Mouse (Mus musculus) thymus, adult 2 months (tissue): Measurements from ENCODE around the gene Adra1d.

Source experiments
- CTCF ChIP-seq: fragments of 200-500 bp; IDR thresholded peaks from 2 replicates; pipeline ENCODE4 v1.5.1; 2012; ENCODE audit warnings: mild to moderate bottlenecking, control low read depth, low read length, moderate library complexity, borderline replicate concordance; ENCODE audit not compliant: control insufficient read depth, poor library complexity, insufficient read depth; ENCODE audit errors: extremely low read depth
- POLR2A ChIP-seq: fragments of 200-500 bp; IDR thresholded peaks from 2 replicates; pipeline ENCODE4 v1.6.1; 2012; ENCODE audit warnings: mild to moderate bottlenecking, low read length, control low read depth, moderate library complexity; ENCODE audit not compliant: control insufficient read depth, poor library complexity, insufficient read depth; ENCODE audit errors: extremely low read depth

GRCm38 (mm10) chr2:131551701-131552620 lies 10.1 kb downstream of the Adra1d start:
- TF ChIP-seq CTCF (no peak), POLR2A (no peak)
